Mouse (Mus musculus) hindbrain, embryonic 11.5 days (tissue): ENCODE data around the gene Clgn. TPM values are rescaled to one million over a fixed set of nuclear protein-coding genes. Genes with fewer than 3 reads are reported as not detected.
"Not testable (repeated sequence)": the region's sequence is repeated elsewhere in the genome, so short reads cannot be mapped to it uniquely, and the experiment has no call there.

Experiments used
- ATAC-seq: fragments of 200-750 bp; cut with Nextera tagmentation; 2 replicates; pipeline ENCODE4 v1.8.0; 2017; ENCODE audit warnings: mild to moderate bottlenecking, moderate TSS enrichment, moderate library complexity; ENCODE audit not compliant: low FRiP score
- DNase-seq: peaks from one replicate; pipeline ENCODE4 v3.0.0-alpha.2; 2015; ENCODE audit warnings: low spot score
- H3K27ac ChIP-seq: fragments of 300-500 bp; sonication (generic); 2 replicates; pipeline ENCODE4 v1.5.1; 2014; ENCODE audit warnings: mild to moderate bottlenecking, low read depth, low read length
- H3K27me3 ChIP-seq: fragments of 300-500 bp; sonication (generic); 2 replicates; pipeline ENCODE4 v1.6.1; 2014; ENCODE audit warnings: mild to moderate bottlenecking, low read length, moderate library complexity, mixed read lengths; ENCODE audit not compliant: control insufficient read depth, insufficient read depth
- H3K36me3 ChIP-seq: fragments of 300-500 bp; sonication (generic); 2 replicates; pipeline ENCODE4 v1.6.1; 2014; ENCODE audit warnings: mild to moderate bottlenecking, low read length, moderate library complexity, mixed read lengths; ENCODE audit not compliant: control insufficient read depth, insufficient read depth
- H3K4me1 ChIP-seq: fragments of 300-500 bp; sonication (generic); replicated peaks from 2 replicates; pipeline ENCODE4 v1.6.1; 2014; ENCODE audit warnings: low read length, mixed read lengths; ENCODE audit not compliant: control insufficient read depth, insufficient read depth
- H3K4me2 ChIP-seq: fragments of 300-500 bp; sonication (generic); replicated peaks from 2 replicates; pipeline ENCODE4 v1.6.1; 2014; ENCODE audit warnings: mild to moderate bottlenecking, low read depth, low read length
- H3K4me3 ChIP-seq: fragments of 300-500 bp; sonication (generic); 2 replicates; pipeline ENCODE4 v1.5.1; 2014; ENCODE audit warnings: low read depth, low read length
- H3K9ac ChIP-seq: fragments of 300-500 bp; sonication (generic); 2 replicates; pipeline ENCODE4 v1.6.1; 2014; ENCODE audit warnings: low read depth, low read length
- H3K9me3 ChIP-seq: fragments of 300-500 bp; sonication (generic); 2 replicates; pipeline ENCODE4 v1.6.1; 2016; ENCODE audit warnings: low read length; ENCODE audit not compliant: control insufficient read depth
- WGBS: fragments of 180-500 bp; shearing (Covaris S2); extraction: QIAGEN DNeasy Blood & Tissue Kit; methylation state at CpG from one replicate; pipeline ENCODE4 v1.1.7; 2014; 5-methylcytosine and 5-hydroxymethylcytosine counted together
- polyA plus RNA-seq: library from polyadenylated mRNA; unstranded; fragments of >200 nt; fragmentation: Nextera tagmentation; extraction: Ambion mirVana; gene quantifications from 2 replicates; pipeline ENCODE4 v1.2.1, GENCODE M21; 2014

The Clgn gene
- polyA plus RNA-seq, 1 experiment from 2014 or later = 5.6 TPM

DNA sequence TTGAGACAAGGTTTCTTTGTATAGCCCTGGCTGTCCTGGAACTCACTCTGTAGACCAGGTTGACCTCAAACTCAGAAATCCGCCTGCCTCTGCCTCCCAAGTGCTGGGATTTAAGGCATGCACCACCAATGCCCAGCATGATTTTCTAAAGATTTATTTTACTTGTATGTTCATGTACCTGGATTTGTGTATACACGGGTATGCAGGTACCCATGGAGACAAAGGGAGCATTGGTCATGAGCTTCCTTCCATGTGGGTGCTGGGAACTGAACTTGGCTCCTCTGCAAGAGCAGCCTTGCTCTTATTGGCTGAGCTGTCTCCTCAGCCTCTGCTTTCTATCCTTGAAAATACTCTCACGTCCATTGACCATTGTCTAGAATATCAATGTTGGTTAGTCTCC, 39.0 kb downstream of the Clgn start:
- ATAC-seq = not testable (repeated sequence)

DNA sequence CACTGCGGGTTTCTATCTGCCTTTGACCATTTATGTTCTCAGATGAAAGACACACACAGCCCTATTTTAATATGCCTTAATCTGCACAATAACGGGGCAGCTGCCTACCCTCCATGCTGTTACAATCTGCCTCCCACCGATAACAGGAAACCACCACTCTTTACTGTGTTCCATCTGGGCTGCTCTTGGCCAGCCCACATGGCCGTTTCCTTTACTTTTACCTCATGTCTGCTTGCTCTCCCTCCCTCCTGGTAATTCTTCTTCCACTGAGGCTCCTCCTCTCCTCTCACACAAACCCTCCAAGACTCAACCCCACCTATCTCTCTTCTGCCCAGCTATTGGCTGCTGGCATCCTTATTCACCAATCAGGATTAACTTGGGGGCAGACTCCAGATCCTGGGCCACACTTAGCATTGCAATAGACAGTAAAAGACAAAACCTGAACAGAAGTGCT, 39.4 kb downstream of the Clgn start:
- ATAC-seq (no peak), DNase-seq (no peak)
- Histone ChIP-seq H3K36me3 (no peaks in the 10 kb centered on the region), H3K4me1 (0 out of 2 replicates have a peak, but pooled peaks cover 3% of the 10 kb centered on the region), H3K9ac (no peak overlapping the region), H3K9me3 (no peaks in the 10 kb centered on the region), H3K27ac (no peak overlapping the region), H3K4me3 (no peak overlapping the region), H3K27me3 (no peaks in the 10 kb centered on the region), H3K4me2 (no peak overlapping the region)
- WGBS = 71% methylated on average over 4 of the region's 4 CpGs

More for the DNA sequence above, 39.0 kb downstream of the Clgn start:
- H3K4me3 ChIP-seq, DNase-seq, H3K9ac ChIP-seq, H3K4me2 ChIP-seq, H3K4me1 ChIP-seq, H3K27ac ChIP-seq, H3K27me3 ChIP-seq, H3K36me3 ChIP-seq, H3K9me3 ChIP-seq: not testable (repeated sequence)
- 85% methylated on average over 3 of the region's 3 CpGs for WGBS

DNA sequence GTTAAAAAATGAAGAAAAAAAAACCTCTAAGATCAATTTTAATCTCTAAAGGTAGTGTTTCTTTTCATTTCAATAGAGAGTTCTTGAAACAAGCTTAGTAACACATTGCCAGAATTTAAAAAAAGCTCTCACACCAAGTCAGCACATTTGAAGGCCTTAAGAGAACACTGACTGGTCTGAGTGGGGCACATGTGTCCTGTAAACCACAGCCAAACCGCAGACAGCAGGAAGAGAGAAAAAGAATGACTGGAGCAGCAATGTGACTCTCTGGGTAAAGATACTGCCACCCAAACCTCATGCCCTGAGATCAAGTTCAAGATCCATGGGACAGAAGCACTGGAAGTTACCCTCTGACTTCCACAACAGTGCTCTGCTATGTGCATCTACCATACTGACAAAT, 47.4 kb downstream of the Clgn start:
- Histone ChIP-seq H3K36me3 (no peaks in the 10 kb centered on the region), H3K9me3 (no peaks in the 10 kb centered on the region), H3K9ac (no peak overlapping the region), H3K27me3 (no peaks in the 10 kb centered on the region), H3K4me1 (no peaks in the 10 kb centered on the region), H3K27ac (no peak overlapping the region), H3K4me3 (no peak overlapping the region), H3K4me2 (no peak overlapping the region)
- ATAC-seq = no peak
- DNase-seq = no peak
- 86% methylated on average over 1 of the region's 1 CpGs for WGBS

DNA sequence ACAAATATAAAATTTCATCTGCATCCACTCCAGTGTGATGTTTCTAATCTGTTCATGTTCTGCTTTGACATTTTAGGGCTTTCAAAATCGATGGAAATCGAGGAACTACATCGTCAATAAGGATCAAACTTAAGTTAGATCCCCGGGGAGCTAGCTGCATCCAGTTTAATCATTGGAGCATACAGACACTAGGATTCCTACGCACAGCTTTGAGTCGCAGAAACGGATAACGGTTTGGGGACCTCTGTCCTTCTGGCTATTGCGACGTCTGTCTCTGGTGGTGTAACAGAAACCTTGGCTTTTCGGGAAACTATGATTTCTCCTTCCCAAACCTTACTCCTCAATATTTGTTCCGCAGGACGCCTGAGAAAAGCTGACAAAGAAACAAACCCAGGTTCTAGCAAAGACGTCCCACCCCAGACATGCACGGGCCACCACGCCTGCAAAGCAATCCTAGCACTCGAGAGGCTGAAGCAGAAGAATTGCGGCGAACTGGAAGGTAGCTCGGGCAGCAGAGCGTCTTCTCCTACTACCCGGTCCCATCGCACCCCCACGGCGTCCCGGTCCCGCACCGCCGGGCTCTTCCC, 52.1 kb downstream of the Clgn start:
- Histone ChIP-seq H3K9ac (peak overlapping the region; percentile 93), H3K4me2 (peak overlapping the region; percentile 60), H3K27ac (peak overlapping the region; percentile 94), H3K9me3 (no peaks in the 10 kb centered on the region), H3K27me3 (no peaks in the 10 kb centered on the region), H3K36me3 (no peaks in the 10 kb centered on the region), H3K4me1 (no peaks in the 10 kb centered on the region), H3K4me3 (peak overlapping the region; percentile 96)
- no peak for ATAC-seq
- WGBS = under 1% methylated on average over 29 of the region's 29 CpGs
- DNase-seq = no peak

DNA sequence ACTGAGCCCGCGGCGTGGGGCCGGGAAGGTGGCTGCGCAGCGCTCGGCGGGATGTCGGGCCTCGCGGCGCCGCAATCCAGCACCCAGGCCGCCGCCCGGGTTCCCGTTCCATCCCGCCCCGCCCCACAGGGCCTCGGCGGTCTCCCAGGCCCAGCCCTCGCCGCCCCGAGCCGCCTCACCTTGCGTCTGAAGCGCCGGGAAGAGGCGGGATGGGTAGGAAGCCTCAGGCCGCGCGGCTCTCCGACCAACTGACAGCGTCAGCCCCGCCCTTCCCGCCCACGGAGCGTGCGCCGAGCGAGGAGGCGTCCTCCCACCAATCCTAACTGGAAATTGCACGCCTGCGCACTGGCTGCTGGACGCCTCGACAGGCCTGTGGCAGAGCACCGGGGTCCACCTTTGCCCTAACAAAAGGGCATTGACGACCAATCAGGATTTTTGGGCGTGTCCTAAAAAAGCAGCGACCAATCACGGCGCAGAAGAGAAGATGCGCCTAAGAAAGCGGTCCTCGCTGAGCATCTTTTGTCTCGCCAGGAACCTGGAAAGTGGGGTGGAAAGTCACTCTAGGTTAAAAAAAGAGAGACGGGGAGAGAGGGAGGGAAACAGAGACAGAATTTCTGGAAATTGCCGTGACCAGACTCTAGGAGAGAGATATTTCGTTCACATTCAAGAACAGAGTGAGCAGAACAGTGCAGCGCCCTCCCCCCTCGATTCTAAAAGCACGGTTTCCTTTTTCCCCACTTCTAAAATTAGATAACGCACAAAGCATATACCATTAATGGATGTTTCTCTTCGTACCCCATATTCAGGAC, 52.8 kb downstream of the Clgn start:
- peak overlapping the region; percentile 94 for H3K27ac ChIP-seq
- peak; percentile 99 for DNase-seq
- H3K4me3 ChIP-seq = peak overlapping the region; percentile 96
- no peaks in the 10 kb centered on the region for H3K36me3 ChIP-seq
- no peaks in the 10 kb centered on the region for H3K4me1 ChIP-seq
- H3K9ac ChIP-seq = peak overlapping the region; percentile 93
- H3K27me3 ChIP-seq = no peaks in the 10 kb centered on the region
- no peaks in the 10 kb centered on the region for H3K9me3 ChIP-seq
- peak; percentile 100 for ATAC-seq
- under 1% methylated on average over 48 of the region's 64 CpGs for WGBS
- H3K4me2 ChIP-seq = peak overlapping the region; percentile 60

DNA sequence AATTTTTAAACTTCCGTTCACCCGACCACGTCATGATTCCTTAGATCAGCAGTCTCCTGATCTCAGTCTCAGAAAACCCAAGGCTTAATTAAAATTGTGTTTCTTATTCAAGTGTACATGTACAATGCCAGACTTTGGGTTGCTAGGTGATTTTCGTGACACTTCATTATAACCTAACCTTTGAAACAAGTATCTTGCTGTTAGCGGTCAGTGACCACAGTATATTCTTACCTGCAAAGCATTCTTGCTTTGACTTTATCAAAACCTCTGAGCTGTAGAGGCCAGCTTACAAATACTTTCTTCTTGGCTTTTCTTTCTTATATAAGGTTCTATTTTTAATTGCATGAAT, 53.4 kb downstream of the Clgn start:
- Histone ChIP-seq H3K36me3 (no peaks in the 10 kb centered on the region), H3K4me1 (no peaks in the 10 kb centered on the region), H3K27ac (peak overlapping the region; percentile 79), H3K9ac (peak overlapping the region; percentile 64), H3K4me3 (peak overlapping the region; percentile 96), H3K27me3 (no peaks in the 10 kb centered on the region), H3K9me3 (no peaks in the 10 kb centered on the region), H3K4me2 (peak overlapping the region; percentile 49)
- DNase-seq (peak; percentile 43), ATAC-seq (no peak; the same call in 1 of the 2 replicates)
- WGBS = 30% methylated on average over 5 of the region's 5 CpGs

DNA sequence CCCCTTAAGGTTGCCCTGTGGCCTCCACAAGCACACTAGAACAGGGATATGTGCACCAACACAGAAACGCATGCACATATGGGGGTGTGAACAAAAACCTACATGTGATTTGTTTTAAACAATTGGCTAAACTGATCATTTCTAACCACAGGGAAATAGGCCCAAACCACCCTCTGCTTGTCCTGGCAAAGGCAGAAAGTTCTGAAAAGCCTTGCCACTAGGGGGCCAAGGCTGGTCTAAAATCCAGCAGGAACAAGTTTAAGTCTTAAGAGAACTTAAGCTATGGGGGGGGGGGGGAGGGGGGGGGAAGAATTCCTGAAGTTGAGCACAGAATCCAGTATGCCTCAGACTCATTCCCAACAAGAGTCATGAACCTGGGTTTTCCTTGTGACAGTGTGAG, 60.3 kb downstream of the Clgn start:
- peak; percentile 53 for DNase-seq
- no peak overlapping the region for H3K4me2 ChIP-seq
- no peaks in the 10 kb centered on the region for H3K36me3 ChIP-seq
- no peak overlapping the region for H3K9ac ChIP-seq
- no peak for ATAC-seq
- H3K9me3 ChIP-seq = no peaks in the 10 kb centered on the region
- no peak overlapping the region for H3K4me3 ChIP-seq
- H3K27ac ChIP-seq = no peak overlapping the region
- 79% methylated on average over 1 of the region's 1 CpGs for WGBS
- no peaks in the 10 kb centered on the region for H3K27me3 ChIP-seq
- H3K4me1 ChIP-seq = no peaks in the 10 kb centered on the region

DNA sequence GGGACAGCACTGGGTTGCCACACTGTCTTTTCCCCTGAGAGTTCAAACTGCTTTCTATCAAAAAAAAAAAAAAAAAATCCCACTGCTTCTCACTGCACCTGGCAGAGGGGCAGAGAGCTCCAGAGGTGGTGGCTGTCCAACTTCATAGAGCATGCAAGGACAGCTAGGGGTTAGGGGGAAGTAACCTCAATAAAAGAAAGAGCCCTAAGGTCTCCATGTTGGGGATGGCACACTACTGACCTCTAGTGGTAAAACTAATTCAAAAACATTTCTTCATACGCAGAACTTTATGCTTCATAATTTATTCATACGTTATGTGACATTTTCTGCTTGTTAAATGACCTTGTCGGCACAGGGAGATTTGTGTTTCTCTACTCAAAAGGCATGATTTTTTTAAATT, 61.4 kb downstream of the Clgn start:
- ATAC-seq (peak; percentile 51; the same call in 1 of the 2 replicates), DNase-seq (peak; percentile 39)
- Histone ChIP-seq H3K4me2 (no peak overlapping the region), H3K9ac (no peak overlapping the region), H3K27ac (no peak overlapping the region), H3K4me1 (no peaks in the 10 kb centered on the region), H3K36me3 (no peaks in the 10 kb centered on the region), H3K9me3 (no peaks in the 10 kb centered on the region), H3K4me3 (no peak overlapping the region), H3K27me3 (no peaks in the 10 kb centered on the region)
- 28% methylated on average over 3 of the region's 3 CpGs for WGBS

DNA sequence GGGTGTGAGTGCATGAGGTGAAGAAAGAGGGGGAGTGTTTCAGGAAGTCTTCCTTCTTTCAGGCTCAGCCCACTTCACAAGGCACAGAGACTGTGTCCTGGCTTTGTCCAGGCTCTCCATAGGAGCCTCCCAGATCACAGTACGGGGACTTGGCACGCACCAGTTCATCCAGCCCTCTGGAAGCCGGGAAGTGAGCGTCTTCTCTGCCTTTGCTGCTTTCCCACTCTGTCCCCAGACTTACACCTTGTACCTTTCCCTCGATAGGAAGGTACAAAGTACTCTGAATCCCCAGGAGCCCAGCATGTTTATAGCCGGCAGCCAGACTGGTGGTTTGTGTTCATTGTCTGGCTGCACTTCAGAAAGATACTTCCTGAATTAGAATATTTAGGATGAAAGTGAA, 67.5 kb downstream of the Clgn start:
- no peak overlapping the region for H3K4me3 ChIP-seq
- no peak overlapping the region for H3K27ac ChIP-seq
- no peaks in the 10 kb centered on the region for H3K9me3 ChIP-seq
- H3K27me3 ChIP-seq = no peaks in the 10 kb centered on the region
- H3K4me1 ChIP-seq = no peaks in the 10 kb centered on the region
- ATAC-seq (no peak), DNase-seq (no peak)
- no peak overlapping the region for H3K9ac ChIP-seq
- WGBS = 69% methylated on average over 6 of the region's 6 CpGs
- H3K4me2 ChIP-seq = no peak overlapping the region
- H3K36me3 ChIP-seq = no peaks in the 10 kb centered on the region
